Mouse (Mus musculus): Measurements from ENCODE around the gene Setd5. TPM values are rescaled to one million over a fixed set of nuclear protein-coding genes. Genes with fewer than 3 reads are reported as not detected.

Gene Setd5
- total and polyA plus RNA-seq, 2 experiments from 2014 or later = 50.0 to 94.4 TPM

GRCm38 (mm10) chr6:113041215-113041990, 35.8 kb upstream of the Setd5 start:
- no peaks in the 10 kb centered on the region for H3K36me3 ChIP-seq (ENCODE audit: insufficient read depth, low read length)
- ATAC-seq (no peak), DNase-seq (ENCODE audit: low spot score) (no peak)
- WGBS = 82% methylated on average over 11 of the region's 11 CpGs
- no peak overlapping the region for H3K9ac ChIP-seq (replicated peaks; ENCODE audit: low read length)
- no peak overlapping the region for H3K4me2 ChIP-seq (ENCODE audit: low read depth, low read length)
- H3K9me3 ChIP-seq (ENCODE audit: low read length) = no peaks in the 10 kb centered on the region
- H3K4me1 ChIP-seq (ENCODE audit: insufficient read depth, low read length) = 0 out of 2 replicates have a peak, but pooled peaks cover 4% of the 10 kb centered on the region
- no peaks in the 10 kb centered on the region for H3K27me3 ChIP-seq (ENCODE audit: insufficient read depth, low read length)
- no peak for TF ChIP-seq CTCF (IDR thresholded peaks at IDR 0.05; ENCODE audit: low read depth)
- no peak overlapping the region for H3K27ac ChIP-seq
- no peak overlapping the region for H3K4me3 ChIP-seq (ENCODE audit: low read length)

DNA sequence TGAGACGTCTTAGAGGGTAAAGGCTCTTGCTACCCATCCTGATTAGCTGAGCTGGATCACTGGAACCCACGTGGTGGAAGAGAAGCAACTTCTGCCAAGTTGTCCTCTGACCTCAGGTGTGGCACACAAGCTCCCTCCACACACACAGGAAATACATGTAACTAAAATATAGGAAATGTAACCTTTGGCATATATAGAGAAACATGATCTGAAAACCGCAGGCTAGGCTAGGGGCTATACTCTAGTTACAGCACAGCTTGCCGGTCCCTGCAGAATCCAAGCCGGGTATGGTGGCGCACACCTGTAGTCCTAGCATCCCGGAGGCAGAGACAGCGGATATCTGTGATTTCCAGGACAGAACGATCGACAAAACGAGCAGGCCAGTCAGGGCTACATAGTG, 31.6 kb upstream of the Setd5 start:
- DNase-seq (ENCODE audit: low spot score) = no peak
- peak; percentile 50 for ATAC-seq
- Histone ChIP-seq H3K4me3 (ENCODE audit: low read length) (peak overlapping the region; percentile 78), H3K27me3 (ENCODE audit: insufficient read depth, low read length) (no peaks in the 10 kb centered on the region), H3K36me3 (ENCODE audit: insufficient read depth, low read length) (no peaks in the 10 kb centered on the region; the same call in 1 of the 2 replicates), H3K4me2 (ENCODE audit: low read depth, low read length) (peak overlapping the region; percentile 92), H3K27ac (peak overlapping the region; percentile 90), H3K9ac (replicated peaks; ENCODE audit: low read length) (peak overlapping the region; percentile 80), H3K4me1 (ENCODE audit: insufficient read depth, low read length) (peaks cover 11% of the 10 kb centered on the region), H3K9me3 (ENCODE audit: low read length) (no peaks in the 10 kb centered on the region)
- TF ChIP-seq CTCF (IDR thresholded peaks at IDR 0.05; ENCODE audit: low read depth) = no peak
- WGBS = under 1% methylated on average over 11 of the region's 11 CpGs

DNA sequence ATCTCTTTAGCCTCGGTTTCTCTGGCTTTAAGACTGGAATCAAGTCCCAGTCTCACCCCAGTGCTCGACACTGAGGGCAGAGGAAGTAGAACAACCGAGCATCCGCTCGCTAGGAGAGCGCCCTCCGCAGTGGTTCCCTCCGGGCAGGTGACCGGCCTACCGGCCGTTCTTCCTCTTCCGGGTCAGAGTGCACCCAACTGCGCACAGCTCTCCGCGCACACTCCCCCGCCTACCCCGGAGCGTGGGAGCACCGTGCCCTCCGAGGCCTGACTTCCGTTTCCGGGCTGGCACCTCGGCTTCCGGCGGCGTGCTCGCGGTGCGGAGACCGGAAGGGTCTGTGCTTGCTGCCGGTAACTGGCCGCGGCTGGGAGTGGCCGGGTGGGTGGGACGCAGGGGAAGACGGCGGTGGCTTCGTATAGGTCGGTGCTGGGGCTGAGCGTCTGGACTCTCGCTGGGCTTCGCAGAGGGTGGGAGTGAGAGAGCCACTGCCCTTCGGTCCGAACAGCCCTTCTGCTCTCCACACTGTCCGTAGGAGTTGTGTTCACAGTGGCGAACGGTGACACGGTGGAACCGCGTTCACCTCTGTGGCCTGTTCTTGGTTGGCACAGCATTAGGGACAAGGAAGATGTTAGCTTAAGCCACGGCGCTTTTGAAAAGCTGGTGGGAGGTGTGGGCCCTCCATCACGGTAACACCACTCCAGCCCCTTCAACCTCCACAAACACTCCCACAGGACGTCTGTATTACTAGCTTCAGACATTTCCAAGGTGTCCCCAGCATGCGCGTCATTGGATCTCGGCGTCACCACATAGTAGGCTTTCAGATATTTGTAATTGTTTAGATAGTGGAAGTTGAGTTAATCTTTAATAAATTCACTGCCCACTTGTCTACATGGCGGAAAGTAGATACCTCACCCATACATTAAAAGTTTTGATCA, 30.9 kb upstream of the Setd5 start, which contains the start of gene Thumpd3:
Thumpd3 (plus strand) TSS at position 185 of the 935 bp plus-strand sequence.
- H3K4me2 ChIP-seq (ENCODE audit: low read depth, low read length) = peak within 1 kb of the TSS; percentile 92
- H3K9ac ChIP-seq (replicated peaks; ENCODE audit: low read length) = peak within 1 kb of the TSS; percentile 80
- ATAC-seq (peak; percentile 99), DNase-seq (ENCODE audit: low spot score) (peak; percentile 99)
- H3K27ac ChIP-seq = peak within 1 kb of the TSS; percentile 90
- peak; percentile 33; the same call in 1 of the 2 replicates for TF ChIP-seq CTCF (IDR thresholded peaks at IDR 0.05; ENCODE audit: low read depth)
- under 1% methylated on average over 59 of the region's 59 CpGs for WGBS
- H3K9me3 ChIP-seq (ENCODE audit: low read length) = no peaks in the 10 kb centered on the region
- H3K27me3 ChIP-seq (ENCODE audit: insufficient read depth, low read length) = no peaks in the 10 kb centered on the region
- H3K4me3 ChIP-seq (ENCODE audit: low read length) = peak within 1 kb of the TSS; percentile 78
- H3K36me3 ChIP-seq (ENCODE audit: insufficient read depth, low read length) = peaks cover 5% of the 10 kb centered on the region
- H3K4me1 ChIP-seq (ENCODE audit: insufficient read depth, low read length) = peaks cover 11% of the 10 kb centered on the region

DNA sequence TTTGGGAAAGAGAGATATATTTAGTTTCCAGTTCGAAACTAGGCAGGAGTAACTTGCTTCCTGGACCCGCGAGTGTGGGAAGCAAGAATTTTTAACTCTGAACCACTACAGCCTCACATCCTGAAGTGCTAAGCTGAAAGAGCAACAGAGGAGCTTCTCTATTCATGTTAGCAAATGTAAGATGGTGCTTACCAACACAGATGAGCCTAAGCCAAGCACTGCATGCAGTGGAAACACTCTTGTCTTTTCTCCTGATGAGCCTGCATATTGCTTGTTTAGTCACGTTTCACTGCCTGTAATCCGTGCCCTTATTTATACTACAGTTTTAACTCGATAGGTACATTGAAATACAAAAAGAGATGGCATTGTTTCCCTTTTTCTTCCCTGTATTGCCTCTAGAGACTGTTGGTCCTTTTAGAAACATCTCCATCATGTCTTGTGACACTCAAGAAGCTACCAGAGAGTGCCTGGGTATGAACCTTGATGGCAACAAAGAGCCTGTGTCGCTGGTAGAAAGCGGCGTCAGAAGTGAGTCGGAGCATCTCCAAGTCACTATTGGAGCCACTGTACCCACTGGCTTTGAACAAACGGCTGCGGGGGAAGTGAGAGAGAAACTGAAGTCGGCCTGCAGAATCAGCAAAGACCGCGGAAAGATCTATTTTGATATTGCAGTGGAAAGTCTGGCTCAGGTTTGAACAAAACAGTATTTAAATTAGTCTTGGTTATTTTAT, 30.0 kb upstream of the Setd5 start:
- H3K27me3 ChIP-seq (ENCODE audit: insufficient read depth, low read length) = no peaks in the 10 kb centered on the region
- H3K4me2 ChIP-seq (ENCODE audit: low read depth, low read length) = peak overlapping the region; percentile 92
- H3K9me3 ChIP-seq (ENCODE audit: low read length) = no peaks in the 10 kb centered on the region
- peaks cover 7% of the 10 kb centered on the region for H3K36me3 ChIP-seq (ENCODE audit: insufficient read depth, low read length)
- ATAC-seq (no peak), DNase-seq (ENCODE audit: low spot score) (no peak)
- TF ChIP-seq CTCF (IDR thresholded peaks at IDR 0.05; ENCODE audit: low read depth) = no peak
- 67% methylated on average over 15 of the region's 15 CpGs for WGBS
- peaks cover 11% of the 10 kb centered on the region for H3K4me1 ChIP-seq (ENCODE audit: insufficient read depth, low read length)
- H3K9ac ChIP-seq (replicated peaks; ENCODE audit: low read length) = peak overlapping the region; percentile 80
- H3K4me3 ChIP-seq (ENCODE audit: low read length) = peak overlapping the region; percentile 78
- H3K27ac ChIP-seq = peak overlapping the region; percentile 87; the same call in 1 of the 2 replicates

GRCm38 (mm10) chr6:113048371-113048770, 28.8 kb upstream of the Setd5 start:
- TF ChIP-seq CTCF (IDR thresholded peaks at IDR 0.05; ENCODE audit: low read depth) = no peak
- WGBS = 94% methylated on average over 2 of the region's 2 CpGs

DNA sequence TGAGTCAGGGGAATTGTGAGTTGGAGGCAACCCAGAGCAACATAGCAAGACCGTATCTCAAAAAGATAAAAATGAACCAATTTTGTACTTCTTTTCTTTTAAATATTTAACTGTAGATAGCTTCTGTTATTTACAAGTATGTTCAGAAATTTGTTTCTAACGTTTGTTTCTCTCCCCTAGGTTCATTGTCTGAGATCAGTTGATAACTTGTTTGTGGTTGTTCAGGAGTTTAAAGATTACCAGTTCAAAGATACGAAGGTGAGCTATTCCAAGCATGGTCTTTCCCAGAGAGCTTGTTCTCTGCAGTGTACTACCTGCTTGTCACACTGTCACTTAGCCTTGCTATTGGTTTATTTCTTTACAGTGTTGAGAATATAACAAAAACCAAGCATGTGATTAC, 28.0 kb upstream of the Setd5 start:
- Histone ChIP-seq H3K4me3 (ENCODE audit: low read length) (no peak overlapping the region), H3K9me3 (ENCODE audit: low read length) (no peaks in the 10 kb centered on the region), H3K4me2 (ENCODE audit: low read depth, low read length) (no peak overlapping the region), H3K27ac (no peak overlapping the region), H3K27me3 (ENCODE audit: insufficient read depth, low read length) (no peaks in the 10 kb centered on the region), H3K9ac (replicated peaks; ENCODE audit: low read length) (no peak overlapping the region), H3K4me1 (ENCODE audit: insufficient read depth, low read length) (peaks cover 11% of the 10 kb centered on the region), H3K36me3 (ENCODE audit: insufficient read depth, low read length) (peaks cover 8% of the 10 kb centered on the region)
- TF ChIP-seq CTCF (IDR thresholded peaks at IDR 0.05; ENCODE audit: low read depth) = no peak
- no peak for DNase-seq (ENCODE audit: low spot score)
- no peak for ATAC-seq
- 91% methylated on average over 3 of the region's 3 CpGs for WGBS

More at GRCm38 (mm10) chr6:113048371-113048770, 28.8 kb upstream of the Setd5 start:
- Histone ChIP-seq H3K36me3 (ENCODE audit: insufficient read depth, low read length) (peaks cover 7% of the 10 kb centered on the region), H3K9ac (replicated peaks; ENCODE audit: low read length) (no peak overlapping the region), H3K27ac (no peak overlapping the region), H3K4me2 (ENCODE audit: low read depth, low read length) (no peak overlapping the region), H3K27me3 (ENCODE audit: insufficient read depth, low read length) (no peaks in the 10 kb centered on the region), H3K4me1 (ENCODE audit: insufficient read depth, low read length) (peaks cover 11% of the 10 kb centered on the region), H3K4me3 (ENCODE audit: low read length) (no peak overlapping the region), H3K9me3 (ENCODE audit: low read length) (no peaks in the 10 kb centered on the region)
- no peak for DNase-seq (ENCODE audit: low spot score)
- ATAC-seq = no peak
